Mouse (Mus musculus): ENCODE results near the gene Cnn2. TPM values are rescaled to one million over a fixed set of nuclear protein-coding genes. Genes with fewer than 3 reads are reported as not detected.
"Not testable (repeated sequence)": the region's sequence is repeated elsewhere in the genome, so short reads cannot be mapped to it uniquely, and the experiment has no call there.

The Cnn2 gene
- polyA plus RNA-seq, 1 experiment from 2014 or later, result 226 TPM

DNA sequence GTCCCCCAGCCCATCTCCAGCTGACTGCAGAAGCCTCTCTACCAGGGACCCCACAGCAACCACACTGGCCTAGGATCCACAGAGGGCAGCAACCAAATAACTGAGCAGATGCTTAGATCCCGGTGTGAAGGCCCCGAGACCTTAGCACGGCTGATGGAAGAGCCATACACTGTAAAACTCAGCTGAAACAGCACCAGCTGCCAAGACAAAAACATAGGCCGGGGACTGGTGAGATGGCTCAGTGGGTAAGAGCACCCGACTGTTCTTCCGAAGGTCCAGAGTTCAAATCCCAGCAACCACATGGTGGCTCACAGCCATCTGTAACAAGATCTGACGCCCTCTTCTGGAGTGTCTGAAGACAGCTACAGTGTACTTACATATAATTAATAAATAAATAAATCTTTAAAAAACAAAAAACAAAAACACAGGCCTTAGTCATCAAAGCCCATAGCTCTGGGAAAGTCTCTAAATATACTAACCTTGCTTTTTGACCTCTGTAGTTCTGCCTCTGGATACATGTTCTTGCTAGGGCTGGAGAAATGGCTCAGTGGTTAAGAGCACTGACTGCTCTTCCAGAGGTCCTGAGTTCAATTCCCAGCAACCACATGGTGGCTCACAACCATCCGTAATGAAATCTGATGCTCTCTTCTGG lies 53.2 kb downstream of the Cnn2 start:
- peaks cover 19% of the 10 kb centered on the region for H3K36me3 ChIP-seq (replicated peaks)
- H3K4me1 ChIP-seq, result peaks cover 34% of the 10 kb centered on the region
- DNase-seq (ENCODE audit: extremely low spot score, low spot score); H3K27me3 ChIP-seq (ENCODE audit: poor library complexity, severe bottlenecking); H3K27ac ChIP-seq; H3K4me3 ChIP-seq; H3K9me3 ChIP-seq: not testable (repeated sequence)
- 88% methylated on average over 8 of the region's 8 CpGs for WGBS

DNA sequence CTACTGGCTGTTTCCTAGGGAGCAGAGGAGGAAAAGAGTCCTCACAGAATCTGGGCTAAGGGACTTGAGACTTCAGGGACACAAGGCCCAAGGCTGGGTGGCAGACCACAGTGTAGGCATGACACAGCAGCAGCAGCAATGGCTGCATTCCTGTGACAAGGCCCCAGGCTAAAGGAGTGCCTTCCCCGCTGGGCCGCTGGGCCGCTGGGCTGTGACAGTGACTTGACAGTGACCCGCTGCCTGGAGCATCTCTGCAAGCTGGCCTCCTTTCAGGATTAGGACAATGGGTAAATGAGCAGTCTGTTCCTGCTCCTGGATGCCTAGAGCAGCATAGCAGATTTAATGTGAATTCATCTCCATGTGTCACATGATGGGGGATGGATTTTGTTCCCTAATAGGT lies 55.7 kb downstream of the Cnn2 start:
- Histone ChIP-seq H3K4me1 (peaks cover 43% of the 10 kb centered on the region), H3K27me3 (ENCODE audit: poor library complexity, severe bottlenecking) (peaks cover 12% of the 10 kb centered on the region; the same call in 1 of the 2 replicates), H3K36me3 (replicated peaks) (no peaks in the 10 kb centered on the region), H3K4me3 (peak overlapping the region; percentile 1; the same call in 1 of the 2 replicates), H3K9me3 (no peaks in the 10 kb centered on the region), H3K27ac (peak overlapping the region; percentile 71)
- WGBS, result 38% methylated on average over 4 of the region's 4 CpGs
- no peak for DNase-seq (ENCODE audit: extremely low spot score, low spot score)

- 94% methylated on average over 3 of the region's 4 CpGs for WGBS
- H3K36me3 ChIP-seq (replicated peaks); H3K27ac ChIP-seq; DNase-seq (ENCODE audit: extremely low spot score, low spot score); H3K4me3 ChIP-seq; H3K9me3 ChIP-seq: not testable (repeated sequence)
- H3K4me1 ChIP-seq, result peaks cover 48% of the 10 kb centered on the region
- H3K27me3 ChIP-seq (ENCODE audit: poor library complexity, severe bottlenecking), result peaks cover 12% of the 10 kb centered on the region; the same call in 1 of the 2 replicates
Observed at GRCm38 (mm10) chr10:80045364-80045763, 57.0 kb downstream of the Cnn2 start.

Other genes with a start within 250 kb of the Cnn2 start
- 50.9 and 52.9 TPM in 2 replicates for gene Polrmt, start 242.0 kb upstream of the Cnn2 start, polyA plus RNA-seq (2016; fragmentation: Nextera tagmentation; extraction: Ambion mirVana)
- 0.36 and 0.64 TPM in 2 replicates for gene Fgf22, start 233.5 kb upstream of the Cnn2 start, polyA plus RNA-seq (2016; fragmentation: Nextera tagmentation; extraction: Ambion mirVana)
- gene Rnf126, start 221.6 kb upstream of the Cnn2 start, polyA plus RNA-seq (2016; fragmentation: Nextera tagmentation; extraction: Ambion mirVana), result 92.4 and 113 TPM in 2 replicates
- 1.1 and 1.5 TPM in 2 replicates for gene Fstl3, start 211.3 kb upstream of the Cnn2 start, polyA plus RNA-seq (2016; fragmentation: Nextera tagmentation; extraction: Ambion mirVana)
- gene Prss57, start 197.6 kb upstream of the Cnn2 start, polyA plus RNA-seq (2016; fragmentation: Nextera tagmentation; extraction: Ambion mirVana), result not detected in 2 replicates
- gene Palm, start 195.0 kb upstream of the Cnn2 start, polyA plus RNA-seq (2016; fragmentation: Nextera tagmentation; extraction: Ambion mirVana), result 114 and 119 TPM in 2 replicates
- 0.18 and 1.0 TPM in 2 replicates for gene Misp, start 167.6 kb upstream of the Cnn2 start, polyA plus RNA-seq (2016; fragmentation: Nextera tagmentation; extraction: Ambion mirVana)
- gene Ptbp1, start 134.2 kb upstream of the Cnn2 start, polyA plus RNA-seq (2016; fragmentation: Nextera tagmentation; extraction: Ambion mirVana), result 370 and 377 TPM in 2 replicates
- 8.1 TPM in 2 replicates for gene Prtn3, start 114.1 kb upstream of the Cnn2 start, polyA plus RNA-seq (2016; fragmentation: Nextera tagmentation; extraction: Ambion mirVana)
- gene Plppr3, start 114.0 kb upstream of the Cnn2 start, polyA plus RNA-seq (2016; fragmentation: Nextera tagmentation; extraction: Ambion mirVana), result 91.4 and 102 TPM in 2 replicates
- not detected in 2 replicates for gene Elane, start 102.3 kb upstream of the Cnn2 start, polyA plus RNA-seq (2016; fragmentation: Nextera tagmentation; extraction: Ambion mirVana)
- not detected in 2 replicates for gene Cfd, start 97.7 kb upstream of the Cnn2 start, polyA plus RNA-seq (2016; fragmentation: Nextera tagmentation; extraction: Ambion mirVana)
- gene Med16, start 79.7 kb upstream of the Cnn2 start, polyA plus RNA-seq (2016; fragmentation: Nextera tagmentation; extraction: Ambion mirVana), result 61.8 and 65.7 TPM in 2 replicates
- 1.9 TPM in 1 of 2 replicates, not detected in the other for gene Gm26602, start 77.7 kb upstream of the Cnn2 start, polyA plus RNA-seq (2016; fragmentation: Nextera tagmentation; extraction: Ambion mirVana)
- 0.28 and 0.48 TPM in 2 replicates for gene Kiss1r, start 71.6 kb upstream of the Cnn2 start, polyA plus RNA-seq (2016; fragmentation: Nextera tagmentation; extraction: Ambion mirVana)
- gene R3hdm4, start 67.4 kb upstream of the Cnn2 start, polyA plus RNA-seq (2016; fragmentation: Nextera tagmentation; extraction: Ambion mirVana), result 112 and 116 TPM in 2 replicates
- 12.5 and 13.0 TPM in 2 replicates for gene Arid3a, start 61.5 kb upstream of the Cnn2 start, polyA plus RNA-seq (2016; fragmentation: Nextera tagmentation; extraction: Ambion mirVana)
- 165 and 167 TPM in 2 replicates for gene Wdr18, start 28.4 kb upstream of the Cnn2 start, polyA plus RNA-seq (2016; fragmentation: Nextera tagmentation; extraction: Ambion mirVana)
- 0.20 and 0.31 TPM in 2 replicates for gene Grin3b, start 17.9 kb upstream of the Cnn2 start, polyA plus RNA-seq (2016; fragmentation: Nextera tagmentation; extraction: Ambion mirVana)
- 8.4 and 9.6 TPM in 2 replicates for gene Tmem259, start 4.3 kb upstream of the Cnn2 start, polyA plus RNA-seq (2016; fragmentation: Nextera tagmentation; extraction: Ambion mirVana)
- 2.9 and 3.1 TPM in 2 replicates for gene Abca7, start 7.9 kb downstream of the Cnn2 start, polyA plus RNA-seq (2016; fragmentation: Nextera tagmentation; extraction: Ambion mirVana)
- gene Arhgap45, start 28.1 kb downstream of the Cnn2 start, polyA plus RNA-seq (2016; fragmentation: Nextera tagmentation; extraction: Ambion mirVana), result 8.0 and 9.1 TPM in 2 replicates
- gene Polr2e, start 51.2 kb downstream of the Cnn2 start, polyA plus RNA-seq (2016; fragmentation: Nextera tagmentation; extraction: Ambion mirVana), result 279 and 286 TPM in 2 replicates
- 670 and 692 TPM in 2 replicates for gene Gpx4, start 58.6 kb downstream of the Cnn2 start, polyA plus RNA-seq (2016; fragmentation: Nextera tagmentation; extraction: Ambion mirVana)
- gene Sbno2, start 117.0 kb downstream of the Cnn2 start, polyA plus RNA-seq (2016; fragmentation: Nextera tagmentation; extraction: Ambion mirVana), result 14.7 and 15.6 TPM in 2 replicates
- gene Stk11, start 127.2 kb downstream of the Cnn2 start, polyA plus RNA-seq (2016; fragmentation: Nextera tagmentation; extraction: Ambion mirVana), result 14.4 and 18.1 TPM in 2 replicates
- 495 and 498 TPM in 2 replicates for gene Atp5d, start 150.0 kb downstream of the Cnn2 start, polyA plus RNA-seq (2016; fragmentation: Nextera tagmentation; extraction: Ambion mirVana)
- gene Cbarp, start 152.3 kb downstream of the Cnn2 start, polyA plus RNA-seq (2016; fragmentation: Nextera tagmentation; extraction: Ambion mirVana), result 6.8 and 7.3 TPM in 2 replicates
- 19.1 and 19.8 TPM in 2 replicates for gene Midn, start 159.7 kb downstream of the Cnn2 start, polyA plus RNA-seq (2016; fragmentation: Nextera tagmentation; extraction: Ambion mirVana)
- gene Cirbp, start 177.4 kb downstream of the Cnn2 start, polyA plus RNA-seq (2016; fragmentation: Nextera tagmentation; extraction: Ambion mirVana), result 90.9 and 116 TPM in 2 replicates
- 9.8 and 10.7 TPM in 2 replicates for gene 1600002K03Rik, start 184.4 kb downstream of the Cnn2 start, polyA plus RNA-seq (2016; fragmentation: Nextera tagmentation; extraction: Ambion mirVana)
- gene Efna2, start 190.9 kb downstream of the Cnn2 start, polyA plus RNA-seq (2016; fragmentation: Nextera tagmentation; extraction: Ambion mirVana), result 23.2 and 24.2 TPM in 2 replicates
- gene Mum1, start 237.8 kb downstream of the Cnn2 start, polyA plus RNA-seq (2016; fragmentation: Nextera tagmentation; extraction: Ambion mirVana), result 89.4 and 98.3 TPM in 2 replicates

Data from forebrain, embryonic 10.5 days (tissue).